Mouse (Mus musculus): Measurements from ENCODE around the gene Lrwd1.

- TF ChIP-seq GATA1 (IDR thresholded peaks at IDR 0.05; ENCODE audit: low read length) (no peak), TAL1 (IDR thresholded peaks at IDR 0.05; ENCODE audit: low read length) (no peak)
These were observed 19.1 kb downstream of the Lrwd1 start for GRCm38 (mm10) chr5:136116784-136117112.

Data from erythroblast, embryonic 14.5 days (primary cell).